Mouse (Mus musculus) kidney, embryonic 14.5 days (tissue): ENCODE data around the gene D5Ertd579e. TPM values are rescaled to one million over a fixed set of nuclear protein-coding genes. Genes with fewer than 3 reads are reported as not detected.

Experiments
- ATAC-seq: fragments of 200-750 bp; cut with Nextera tagmentation; 2 replicates; pipeline ENCODE4 v1.8.0; 2017; ENCODE audit warnings: moderate number of reproducible peaks, mild to moderate bottlenecking, moderate TSS enrichment, moderate library complexity; ENCODE audit not compliant: low FRiP score, low TSS enrichment
- H3K27ac ChIP-seq: fragments of 300-500 bp; sonication (generic); 2 replicates; pipeline ENCODE4 v1.5.1; 2014; ENCODE audit warnings: low read depth, mild to moderate bottlenecking, low read length, moderate library complexity, mixed read lengths
- H3K27me3 ChIP-seq: fragments of 300-500 bp; sonication (generic); 2 replicates; pipeline ENCODE4 v1.6.1; 2014; ENCODE audit warnings: mild to moderate bottlenecking, low read length; ENCODE audit not compliant: control insufficient read depth, insufficient read depth
- H3K36me3 ChIP-seq: fragments of 300-500 bp; sonication (generic); 2 replicates; pipeline ENCODE4 v1.6.1; 2014; ENCODE audit warnings: low read length, mixed read lengths; ENCODE audit not compliant: control insufficient read depth, insufficient read depth
- H3K4me1 ChIP-seq: fragments of 300-500 bp; sonication (generic); 2 replicates; pipeline ENCODE4 v1.6.1; 2014; ENCODE audit warnings: low read length, mixed read lengths; ENCODE audit not compliant: control insufficient read depth, insufficient read depth
- H3K4me2 ChIP-seq: fragments of 300-500 bp; sonication (generic); replicated peaks from 2 replicates; pipeline ENCODE4 v1.6.1; 2014; ENCODE audit warnings: low read depth, mild to moderate bottlenecking, low read length
- H3K4me3 ChIP-seq: fragments of 300-500 bp; sonication (generic); 2 replicates; pipeline ENCODE4 v1.5.1; 2014; ENCODE audit warnings: mild to moderate bottlenecking, low read length
- H3K9ac ChIP-seq: fragments of 300-500 bp; sonication (generic); 2 replicates; pipeline ENCODE4 v1.6.1; 2014; ENCODE audit warnings: low read depth, mild to moderate bottlenecking, low read length, moderate library complexity
- H3K9me3 ChIP-seq: fragments of 300-500 bp; sonication (generic); 2 replicates; pipeline ENCODE4 v1.6.1; 2016; ENCODE audit warnings: low read length; ENCODE audit not compliant: control insufficient read depth
- WGBS: fragments of 180-500 bp; shearing (Covaris S2); extraction: QIAGEN DNeasy Blood & Tissue Kit; methylation state at CpG from one replicate; pipeline ENCODE4 v1.1.7; 2014; 5-methylcytosine and 5-hydroxymethylcytosine counted together
- polyA plus RNA-seq: library from polyadenylated mRNA; unstranded; fragments of >200 nt; fragmentation: Nextera tagmentation; extraction: Ambion mirVana; gene quantifications from 2 replicates; pipeline ENCODE4 v1.2.1, GENCODE M21; 2014

The D5Ertd579e gene
- polyA plus RNA-seq, 1 experiment from 2014 or later = 30.7 TPM

- Histone ChIP-seq H3K9me3 (no peaks in the 10 kb centered on the region), H3K9ac (no peak overlapping the region), H3K27ac (no peak overlapping the region), H3K27me3 (no peaks in the 10 kb centered on the region), H3K36me3 (peaks cover 12% of the 10 kb centered on the region; the same call in 1 of the 2 replicates), H3K4me3 (no peak overlapping the region), H3K4me1 (no peaks in the 10 kb centered on the region), H3K4me2 (no peak overlapping the region)
- ATAC-seq = no peak
- 24% methylated on average over 3 of the region's 3 CpGs for WGBS
Measured at GRCm38 (mm10) chr5:36595115-36595514, 100.7 kb downstream of the D5Ertd579e start.

GRCm38 (mm10) chr5:36594344-36594743 is 101.5 kb downstream of the D5Ertd579e start:
- no peak for ATAC-seq
- 84% methylated on average over 3 of the region's 3 CpGs for WGBS
- Histone ChIP-seq H3K27me3 (no peaks in the 10 kb centered on the region), H3K4me3 (no peak overlapping the region), H3K4me2 (no peak overlapping the region), H3K9me3 (no peaks in the 10 kb centered on the region), H3K4me1 (no peaks in the 10 kb centered on the region), H3K9ac (no peak overlapping the region), H3K36me3 (peaks cover 4% of the 10 kb centered on the region; the same call in 1 of the 2 replicates), H3K27ac (no peak overlapping the region)

- Histone ChIP-seq H3K9ac (no peak within 1 kb of the TSS), H3K4me3 (no peak within 1 kb of the TSS), H3K4me2 (no peak within 1 kb of the TSS), H3K36me3 (no peaks in the 10 kb centered on the region), H3K27ac (no peak within 1 kb of the TSS), H3K4me1 (no peaks in the 10 kb centered on the region), H3K27me3 (no peaks in the 10 kb centered on the region), H3K9me3 (no peaks in the 10 kb centered on the region)
- WGBS = 84% methylated on average over 5 of the region's 5 CpGs
- no peak for ATAC-seq
Measured at GRCm38 (mm10) chr5:36593176-36593575, 102.6 kb downstream of the D5Ertd579e start, which contains the start of gene Tbc1d14. Gene Tbc1d14, minus strand, starts transcription at chr5:36593276.

GRCm38 (mm10) chr5:36590499-36590920 is 105.3 kb downstream of the D5Ertd579e start:
- H3K4me2 ChIP-seq = no peak overlapping the region
- no peaks in the 10 kb centered on the region for H3K27me3 ChIP-seq
- WGBS = 77% methylated on average over 5 of the region's 5 CpGs
- H3K36me3 ChIP-seq = no peaks in the 10 kb centered on the region
- no peak overlapping the region for H3K4me3 ChIP-seq
- H3K4me1 ChIP-seq = no peaks in the 10 kb centered on the region
- no peak overlapping the region for H3K9ac ChIP-seq
- no peak for ATAC-seq
- H3K9me3 ChIP-seq = no peaks in the 10 kb centered on the region
- no peak overlapping the region for H3K27ac ChIP-seq

- H3K9ac ChIP-seq = no peak overlapping the region
- H3K9me3 ChIP-seq = no peaks in the 10 kb centered on the region
- WGBS = 70% methylated on average over 6 of the region's 6 CpGs
- peaks cover 22% of the 10 kb centered on the region for H3K4me1 ChIP-seq
- no peaks in the 10 kb centered on the region for H3K27me3 ChIP-seq
- H3K36me3 ChIP-seq = no peaks in the 10 kb centered on the region
- no peak for ATAC-seq
- no peak overlapping the region for H3K4me3 ChIP-seq
- no peak overlapping the region for H3K4me2 ChIP-seq
- H3K27ac ChIP-seq = no peak overlapping the region
Measured at GRCm38 (mm10) chr5:36584299-36584698, 111.5 kb downstream of the D5Ertd579e start.

- peaks cover 22% of the 10 kb centered on the region for H3K4me1 ChIP-seq
- H3K4me3 ChIP-seq = peak overlapping the region; percentile 89
- peak; percentile 98 for ATAC-seq
- H3K4me2 ChIP-seq = peak overlapping the region; percentile 88
- H3K36me3 ChIP-seq = no peaks in the 10 kb centered on the region
- H3K27ac ChIP-seq = peak overlapping the region; percentile 87
- H3K9ac ChIP-seq = peak overlapping the region; percentile 84
- 2% methylated on average over 48 of the region's 54 CpGs for WGBS
- H3K9me3 ChIP-seq = no peaks in the 10 kb centered on the region
- no peaks in the 10 kb centered on the region for H3K27me3 ChIP-seq
Measured at GRCm38 (mm10) chr5:36581924-36582642, 113.7 kb downstream of the D5Ertd579e start.

- ATAC-seq = no peak
- H3K27me3 ChIP-seq = no peaks in the 10 kb centered on the region
- H3K36me3 ChIP-seq = no peaks in the 10 kb centered on the region
- H3K4me3 ChIP-seq = peak overlapping the region; percentile 89
- H3K9me3 ChIP-seq = no peaks in the 10 kb centered on the region
- 0 out of 2 replicates have a peak overlapping the region, but pooled peaks have one; percentile 1 for H3K27ac ChIP-seq
- WGBS = 1% methylated on average over 39 of the region's 40 CpGs
- peaks cover 22% of the 10 kb centered on the region for H3K4me1 ChIP-seq
- peak overlapping the region; percentile 88 for H3K4me2 ChIP-seq
- peak overlapping the region; percentile 62 for H3K9ac ChIP-seq
Measured at GRCm38 (mm10) chr5:36581259-36581923, 114.4 kb downstream of the D5Ertd579e start.

- H3K4me2 ChIP-seq = peak overlapping the region; percentile 88
- ATAC-seq = no peak
- H3K4me1 ChIP-seq = peaks cover 27% of the 10 kb centered on the region
- no peaks in the 10 kb centered on the region for H3K27me3 ChIP-seq
- no peak overlapping the region for H3K9ac ChIP-seq
- H3K4me3 ChIP-seq = no peak overlapping the region
- 32% methylated on average over 7 of the region's 7 CpGs for WGBS
- H3K9me3 ChIP-seq = no peaks in the 10 kb centered on the region
- H3K27ac ChIP-seq = no peak overlapping the region; the same call in 1 of the 2 replicates
- no peaks in the 10 kb centered on the region for H3K36me3 ChIP-seq
Measured at GRCm38 (mm10) chr5:36579967-36580366, 115.9 kb downstream of the D5Ertd579e start.

- 86% methylated on average over 2 of the region's 2 CpGs for WGBS
- no peaks in the 10 kb centered on the region for H3K27me3 ChIP-seq
- H3K4me1 ChIP-seq = peaks cover 36% of the 10 kb centered on the region
- H3K27ac ChIP-seq = no peak overlapping the region
- ATAC-seq = no peak
- no peak overlapping the region for H3K9ac ChIP-seq
- H3K36me3 ChIP-seq = no peaks in the 10 kb centered on the region
- no peaks in the 10 kb centered on the region for H3K9me3 ChIP-seq
- H3K4me2 ChIP-seq = no peak overlapping the region
- H3K4me3 ChIP-seq = no peak overlapping the region
Measured at GRCm38 (mm10) chr5:36578982-36579381, 116.8 kb downstream of the D5Ertd579e start.
